Mouse (Mus musculus) MEL (cell line): ENCODE measurements around the gene Schip1. TPM values are rescaled to one million over a fixed set of nuclear protein-coding genes. Genes with fewer than 3 reads are reported as not detected.

Experiments
- DNase-seq: peaks from one replicate; pipeline ENCODE4 v3.0.0; 2011; ENCODE audit warnings: low read depth, low spot score
- H3K27ac ChIP-seq: 2 replicates; pipeline ENCODE4 v1.5.1; 2012; ENCODE audit warnings: low read depth, mild to moderate bottlenecking, control low read depth, low read length, moderate library complexity; ENCODE audit not compliant: control insufficient read depth
- H3K27me3 ChIP-seq, 2 experiments: fragments of 150-350 bp in 1 of 2; sonication (generic) in 1 of 2; 2 replicates each; pipeline ENCODE4 v1.6.1; 2012; ENCODE audit warnings: low read length in 2 of 2, mild to moderate bottlenecking in 2 of 2, improper control_type of control experiment in 1 of 2, moderate library complexity in 1 of 2; ENCODE audit not compliant: insufficient read depth in 2 of 2, control insufficient read depth in 1 of 2
- H3K36me3 ChIP-seq, 2 experiments: 2 replicates each; pipeline ENCODE4 v1.6.1; 2012 to 2014; ENCODE audit warnings: low read length in 2 of 2, improper control_type of control experiment in 1 of 2, inconsistent platforms in 1 of 2, mild to moderate bottlenecking in 1 of 2; ENCODE audit not compliant: insufficient read depth in 2 of 2, control insufficient read depth in 1 of 2
- H3K4me1 ChIP-seq, 2 experiments: fragments of 150-350 bp in 1 of 2; sonication (generic) in 1 of 2; 2 replicates each; pipeline ENCODE4 v1.6.1; 2012; ENCODE audit warnings: low read length in 2 of 2, improper control_type of control experiment in 1 of 2, mild to moderate bottlenecking in 1 of 2; ENCODE audit not compliant: insufficient read depth in 2 of 2, control insufficient read depth in 1 of 2
- H3K4me3 ChIP-seq, 2 experiments: fragments of 150-350 bp in 1 of 2; sonication (generic) in 1 of 2; 2 replicates each; pipeline ENCODE4 v1.5.1; 2012; ENCODE audit warnings: low read depth in 2 of 2, low read length in 2 of 2, mild to moderate bottlenecking in 2 of 2, moderate library complexity in 2 of 2, control low read depth in 1 of 2, improper control_type of control experiment in 1 of 2; ENCODE audit not compliant: control insufficient read depth in 1 of 2, insufficient read depth in 1 of 2
- H3K79me2 ChIP-seq: 2 replicates; pipeline ENCODE4 v1.6.1; 2012; ENCODE audit warnings: mild to moderate bottlenecking, low read length, moderate library complexity; ENCODE audit not compliant: control insufficient read depth, poor library complexity, insufficient read depth
- H3K9ac ChIP-seq: 2 replicates; pipeline ENCODE4 v1.6.1; 2012; ENCODE audit warnings: low read depth, mild to moderate bottlenecking, control low read depth, low read length, moderate library complexity; ENCODE audit not compliant: control insufficient read depth, poor library complexity, severe bottlenecking
- H3K9me3 ChIP-seq: fragments of 150-350 bp; sonication (generic); replicated peaks from 2 replicates; pipeline ENCODE4 v1.6.1; 2012; ENCODE audit warnings: mild to moderate bottlenecking, low read length, improper control_type of control experiment, moderate library complexity; ENCODE audit not compliant: insufficient read depth
- ELF1 ChIP-seq: IDR thresholded peaks from 2 replicates; pipeline ENCODE4 v1.6.1; 2014; ENCODE audit warnings: low read depth, mild to moderate bottlenecking, inconsistent platforms, low read length, improper control_type of control experiment, moderate library complexity
- ETS1 ChIP-seq: IDR thresholded peaks from 2 replicates; pipeline ENCODE4 v1.6.1; 2012; ENCODE audit warnings: low read depth, mild to moderate bottlenecking, inconsistent platforms, low read length, improper control_type of control experiment, moderate library complexity
- GABPA ChIP-seq: IDR thresholded peaks from 2 replicates; pipeline ENCODE4 v1.6.1; 2012; ENCODE audit warnings: low read depth, mild to moderate bottlenecking, inconsistent platforms, low read length, improper control_type of control experiment, moderate library complexity
- GATA1 ChIP-seq: IDR thresholded peaks from 2 replicates; pipeline ENCODE4 v1.6.1; 2011; ENCODE audit warnings: low read depth, low read length, improper control_type of control experiment
- HCFC1 ChIP-seq: IDR thresholded peaks from 2 replicates; pipeline ENCODE4 v1.6.1; 2012; ENCODE audit warnings: low read depth, mild to moderate bottlenecking, inconsistent platforms, low read length, improper control_type of control experiment, moderate library complexity
- JUND ChIP-seq: IDR thresholded peaks from 2 replicates; pipeline ENCODE4 v1.6.1; 2011; ENCODE audit warnings: low read depth, mild to moderate bottlenecking, improper control_type of control experiment, low read length
- MAFK ChIP-seq: IDR thresholded peaks from 2 replicates; pipeline ENCODE4 v1.6.1; 2011; ENCODE audit warnings: low read depth, mild to moderate bottlenecking, low read length, improper control_type of control experiment, borderline replicate concordance
- POLR2AphosphoS5 ChIP-seq: IDR thresholded peaks from 2 replicates; pipeline ENCODE4 v1.6.1; 2012; ENCODE audit warnings: low read depth, borderline replicate concordance, mild to moderate bottlenecking, inconsistent platforms, low read length, moderate library complexity, mixed read lengths
- RAD21 ChIP-seq: IDR thresholded peaks from 2 replicates; pipeline ENCODE4 v1.6.1; 2011; ENCODE audit warnings: mild to moderate bottlenecking, low read depth, low read length, improper control_type of control experiment
- RCOR1 ChIP-seq: IDR thresholded peaks from 2 replicates; pipeline ENCODE4 v1.6.1; 2012; ENCODE audit warnings: low read depth, mild to moderate bottlenecking, inconsistent platforms, low read length, improper control_type of control experiment
- SIN3A ChIP-seq: IDR thresholded peaks from 2 replicates; pipeline ENCODE4 v1.6.1; 2012; ENCODE audit warnings: low read length, improper control_type of control experiment, inconsistent platforms
- SMC3 ChIP-seq: IDR thresholded peaks from 2 replicates; pipeline ENCODE4 v1.6.1; 2011; ENCODE audit warnings: low read depth, low read length, improper control_type of control experiment
- TCF12 ChIP-seq: IDR thresholded peaks from 2 replicates; pipeline ENCODE4 v1.6.1; 2014; ENCODE audit warnings: low read depth, mild to moderate bottlenecking, inconsistent platforms, low read length, improper control_type of control experiment, moderate library complexity
- USF1 ChIP-seq: IDR thresholded peaks from 2 replicates; pipeline ENCODE4 v1.6.1; 2014; ENCODE audit warnings: low read depth, mild to moderate bottlenecking, inconsistent platforms, low read length, improper control_type of control experiment, moderate library complexity
- USF2 ChIP-seq, 2 experiments: IDR thresholded peaks; 2 replicates each; pipeline ENCODE4 v1.6.1; 2011 to 2012; ENCODE audit warnings: improper control_type of control experiment in 2 of 2, low read length in 2 of 2, borderline replicate concordance in 1 of 2, inconsistent platforms in 1 of 2, low read depth in 1 of 2, mild to moderate bottlenecking in 1 of 2; ENCODE audit not compliant: insufficient read depth in 1 of 2
- ZNF384 ChIP-seq: IDR thresholded peaks from 2 replicates; pipeline ENCODE4 v1.6.1; 2012; ENCODE audit warnings: low read depth, mild to moderate bottlenecking, inconsistent platforms, low read length, improper control_type of control experiment
- polyA plus RNA-seq, 2 experiments: library from polyadenylated mRNA; stranded (reverse) in 1 of 2; unstranded in 1 of 2; fragments of >175 nt in 1 of 2; fragments of >200 nt in 1 of 2; gene quantifications; 2 replicates each; pipeline versions ENCODE4 v1.2.1 to v1.2.4; 2012; ENCODE audit warnings: low replicate concordance in 2 of 2, low read depth in 1 of 2; ENCODE audit not compliant: insufficient read length in 2 of 2, insufficient read depth in 1 of 2, missing spikeins in 1 of 2
- total RNA-seq: library from RNA; depleted of rRNA; stranded (reverse); fragments of 300-350 nt; gene quantifications from 2 replicates; pipeline ENCODE4 v1.2.3, GENCODE M21; 2012

Gene Schip1
- total and polyA plus RNA-seq, 3 experiments, result 10.1 to 12.4 TPM; not detected in 1

DNA sequence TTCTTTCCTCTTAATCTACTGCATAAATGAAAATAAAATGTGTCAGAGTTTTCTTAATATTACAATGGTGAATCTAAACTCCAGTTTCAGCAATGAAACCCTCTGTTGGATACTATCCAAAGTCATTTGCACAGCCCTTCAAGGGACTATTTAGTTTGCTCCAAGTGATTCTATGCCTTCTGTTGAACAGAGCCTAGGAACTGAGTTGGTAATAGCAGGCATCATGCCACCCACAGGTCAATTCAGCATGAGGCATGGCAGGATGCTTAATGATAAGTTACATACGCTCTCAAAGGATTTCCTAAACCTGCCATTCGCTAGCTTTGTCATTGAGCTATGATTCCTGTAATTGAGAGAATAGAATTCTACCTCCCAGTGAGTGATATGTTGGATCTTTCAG lies 219.9 kb downstream of the Schip1 start:
- Histone ChIP-seq H3K79me2 (no peaks in the 10 kb centered on the region), H3K27ac (no peak overlapping the region), H3K4me3 (no peak overlapping the region), H3K9me3 (no peaks in the 10 kb centered on the region), H3K9ac (no peak overlapping the region), H3K27me3 (no peaks in the 10 kb centered on the region), H3K4me1 (no peaks in the 10 kb centered on the region), H3K36me3 (no peaks in the 10 kb centered on the region)
- no peak for DNase-seq
- TF ChIP-seq JUND, result no peak
- TF ChIP-seq RCOR1, result no peak
- TF ChIP-seq ETS1, result no peak
- TF ChIP-seq USF1, result no peak

DNA sequence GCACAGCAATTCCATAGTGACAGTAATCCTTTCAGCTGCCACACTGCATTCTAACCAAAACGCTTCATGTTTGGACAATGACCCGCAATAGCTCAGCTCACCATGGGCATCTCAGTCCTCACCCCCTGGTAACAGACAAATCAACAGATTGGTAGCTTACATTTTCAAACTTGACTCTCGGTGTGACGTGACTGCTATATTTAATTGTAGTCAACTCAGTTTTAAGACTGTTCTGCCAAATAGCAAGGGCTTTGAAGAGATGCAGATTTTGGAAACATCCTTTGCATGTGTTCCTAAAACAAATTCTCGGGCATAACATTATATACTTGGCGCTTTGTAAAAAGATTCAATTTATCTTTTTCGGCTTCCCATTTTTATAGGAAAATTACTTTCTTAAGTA lies 232.2 kb downstream of the Schip1 start:
- H3K4me1 ChIP-seq, result no peaks in the 10 kb centered on the region
- no peaks in the 10 kb centered on the region for H3K36me3 ChIP-seq
- H3K79me2 ChIP-seq, result no peaks in the 10 kb centered on the region
- H3K9me3 ChIP-seq, result no peaks in the 10 kb centered on the region
- DNase-seq, result no peak
- H3K4me3 ChIP-seq, result no peak overlapping the region
- H3K9ac ChIP-seq, result no peak overlapping the region
- no peak overlapping the region for H3K27ac ChIP-seq
- H3K27me3 ChIP-seq, result no peaks in the 10 kb centered on the region
- TF ChIP-seq TCF12, result no peak
- no peak for TF ChIP-seq ELF1
- TF ChIP-seq SMC3, result no peak
- no peak for TF ChIP-seq POLR2AphosphoS5

DNA sequence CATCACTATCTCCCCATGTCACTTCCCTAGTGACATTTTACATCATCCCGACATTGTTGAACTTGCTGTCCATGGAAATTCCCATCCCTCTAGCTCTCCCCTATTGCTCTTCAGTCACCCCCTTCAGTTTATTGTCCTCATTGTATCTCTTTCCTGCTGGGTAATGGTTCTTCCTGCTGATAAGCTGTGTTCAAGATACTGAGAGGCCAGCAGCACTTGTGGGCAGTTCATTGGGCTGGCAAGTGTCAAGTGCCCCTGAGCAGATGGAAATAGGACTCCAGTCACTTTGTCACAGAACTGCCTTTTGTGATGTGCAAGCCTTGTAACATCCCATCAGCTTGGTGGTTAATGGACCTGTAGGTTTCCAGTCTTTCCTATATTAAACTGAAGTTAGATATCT lies 241.0 kb downstream of the Schip1 start:
- Histone ChIP-seq H3K36me3 (no peaks in the 10 kb centered on the region), H3K9me3 (no peaks in the 10 kb centered on the region), H3K79me2 (no peaks in the 10 kb centered on the region), H3K9ac (no peak overlapping the region), H3K4me1 (no peaks in the 10 kb centered on the region), H3K4me3 (no peak overlapping the region), H3K27ac (no peak overlapping the region), H3K27me3 (no peaks in the 10 kb centered on the region; a peak in 1 of 4 replicates)
- no peak for DNase-seq
- no peak for TF ChIP-seq SIN3A
- no peak for TF ChIP-seq USF2 (IDR thresholded peaks at IDR 0.05; ENCODE audit: borderline replicate concordance in 1 of 2, insufficient read depth in 1 of 2, low read depth in 1 of 2, low read length in 2 of 2)
- TF ChIP-seq ZNF384, result no peak
- TF ChIP-seq RAD21, result no peak
- no peak for TF ChIP-seq MAFK
- no peak for TF ChIP-seq HCFC1
- no peak for TF ChIP-seq POLR2AphosphoS5
- TF ChIP-seq GABPA, result no peak
- no peak for TF ChIP-seq ELF1
- TF ChIP-seq GATA1, result no peak
